Mouse (Mus musculus): Measurements from ENCODE around the gene Mybpc2.

Mybpc2 gene

DNA sequence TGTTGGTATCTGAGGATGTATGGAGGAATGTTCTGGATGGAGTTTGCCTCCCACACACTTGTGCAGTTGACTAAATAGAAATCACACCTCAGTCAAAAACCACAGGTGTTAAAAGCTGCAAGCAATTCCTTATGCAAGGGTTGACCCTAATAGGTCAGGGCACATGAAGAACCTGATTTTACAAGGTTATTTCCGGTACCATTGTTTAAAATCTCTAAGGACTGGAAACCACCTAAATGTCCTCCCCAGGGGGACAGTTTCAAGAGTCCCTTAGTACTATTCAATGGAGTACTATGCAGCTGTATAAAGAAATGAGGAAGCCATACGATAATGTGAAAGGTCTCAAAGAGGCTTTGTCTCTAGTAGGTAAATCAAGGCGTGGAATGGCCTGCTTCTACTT lies 21.8 kb upstream of the Mybpc2 start:
- DNase-seq (ENCODE audit: low spot score) = no peak

DNA sequence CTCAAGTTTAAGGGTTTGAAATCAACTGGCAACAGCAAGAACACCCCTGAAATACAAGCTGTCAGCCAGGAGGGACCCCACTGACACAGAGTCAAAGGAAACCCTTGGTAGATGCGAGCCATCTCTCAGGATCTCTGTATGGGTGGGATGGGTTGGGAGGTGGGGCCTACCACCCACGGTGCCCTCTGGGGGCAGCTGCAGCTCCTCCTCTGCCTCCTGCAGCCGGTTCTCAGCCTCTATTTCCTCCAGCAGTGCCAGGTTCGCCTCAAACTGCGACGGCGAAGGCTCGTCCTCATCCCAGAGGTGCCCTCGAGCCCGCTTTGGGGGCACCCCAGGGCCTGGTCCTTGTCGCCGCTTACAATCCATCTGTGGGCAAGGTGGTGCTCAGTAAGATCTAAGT lies 18.6 kb upstream of the Mybpc2 start:
- no peak for DNase-seq (ENCODE audit: low spot score)

DNA sequence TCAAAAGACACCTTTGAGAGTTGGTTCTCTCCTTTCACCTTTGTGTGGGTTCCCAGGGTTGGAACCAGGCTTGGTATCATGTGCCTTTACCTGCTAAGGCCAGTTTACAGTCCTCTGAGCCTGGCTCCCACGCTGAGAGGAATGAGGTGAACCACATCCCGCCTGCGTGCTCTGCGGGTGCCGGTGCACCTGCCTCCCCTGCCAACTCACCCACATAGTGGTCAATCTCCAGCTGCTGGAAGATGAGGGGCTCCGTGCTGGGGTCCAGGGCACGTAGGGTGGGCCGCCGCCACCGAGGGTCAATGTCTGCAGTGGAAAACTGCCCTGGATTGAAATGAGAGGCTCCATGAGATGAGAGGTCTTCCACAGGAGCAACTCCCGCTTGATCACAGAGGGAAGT lies 18.1 kb upstream of the Mybpc2 start:
- no peak for DNase-seq (ENCODE audit: low spot score)

GRCm38 (mm10) chr7:44538756-44539624 lies 14.5 kb upstream of the Mybpc2 start:
- DNase-seq (ENCODE audit: low spot score) = no peak

DNA sequence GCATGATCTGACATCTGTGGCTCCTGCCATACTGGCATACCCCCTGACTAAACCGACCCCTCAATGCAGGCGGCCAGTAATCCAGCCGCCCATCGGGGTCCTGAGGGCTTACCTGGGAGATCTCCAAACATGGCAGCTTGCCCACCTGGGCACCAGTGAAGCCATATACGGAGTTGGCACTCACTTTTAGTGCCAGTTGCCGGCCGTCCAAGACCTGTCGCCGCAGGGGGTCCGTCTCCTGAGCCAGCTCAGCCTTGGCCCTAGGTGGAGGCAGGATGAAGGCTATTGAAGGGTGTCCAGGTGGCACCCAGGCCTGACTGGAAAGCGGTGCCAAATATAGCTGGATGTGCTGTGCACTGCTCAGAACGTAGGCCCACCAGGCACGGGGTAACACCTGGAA lies 13.0 kb upstream of the Mybpc2 start:
- DNase-seq (ENCODE audit: low spot score) = no peak

- DNase-seq (ENCODE audit: low spot score) = no peak
These were observed 12.6 kb upstream of the Mybpc2 start for GRCm38 (mm10) chr7:44537009-44537408.

DNA sequence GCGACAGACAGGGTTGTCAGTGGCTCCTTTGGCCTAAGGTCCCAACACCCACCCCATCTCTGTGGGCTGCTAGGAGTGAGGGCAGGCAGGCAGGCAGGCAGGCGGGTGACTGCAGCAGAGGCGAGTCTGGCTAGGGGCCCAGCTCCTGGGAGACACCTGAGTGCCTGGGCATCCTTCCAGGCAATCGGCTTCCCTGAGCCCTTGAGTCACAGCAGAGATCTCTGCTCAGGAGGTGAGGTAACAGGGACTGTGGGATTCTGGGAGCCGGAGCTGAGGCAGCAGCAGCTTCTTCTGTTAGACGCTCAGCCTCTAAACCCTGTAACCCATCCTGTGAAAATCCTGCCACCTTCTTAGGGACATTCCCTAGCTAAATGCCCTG lies 12.1 kb upstream of the Mybpc2 start:
- DNase-seq (ENCODE audit: low spot score) = no peak

DNA sequence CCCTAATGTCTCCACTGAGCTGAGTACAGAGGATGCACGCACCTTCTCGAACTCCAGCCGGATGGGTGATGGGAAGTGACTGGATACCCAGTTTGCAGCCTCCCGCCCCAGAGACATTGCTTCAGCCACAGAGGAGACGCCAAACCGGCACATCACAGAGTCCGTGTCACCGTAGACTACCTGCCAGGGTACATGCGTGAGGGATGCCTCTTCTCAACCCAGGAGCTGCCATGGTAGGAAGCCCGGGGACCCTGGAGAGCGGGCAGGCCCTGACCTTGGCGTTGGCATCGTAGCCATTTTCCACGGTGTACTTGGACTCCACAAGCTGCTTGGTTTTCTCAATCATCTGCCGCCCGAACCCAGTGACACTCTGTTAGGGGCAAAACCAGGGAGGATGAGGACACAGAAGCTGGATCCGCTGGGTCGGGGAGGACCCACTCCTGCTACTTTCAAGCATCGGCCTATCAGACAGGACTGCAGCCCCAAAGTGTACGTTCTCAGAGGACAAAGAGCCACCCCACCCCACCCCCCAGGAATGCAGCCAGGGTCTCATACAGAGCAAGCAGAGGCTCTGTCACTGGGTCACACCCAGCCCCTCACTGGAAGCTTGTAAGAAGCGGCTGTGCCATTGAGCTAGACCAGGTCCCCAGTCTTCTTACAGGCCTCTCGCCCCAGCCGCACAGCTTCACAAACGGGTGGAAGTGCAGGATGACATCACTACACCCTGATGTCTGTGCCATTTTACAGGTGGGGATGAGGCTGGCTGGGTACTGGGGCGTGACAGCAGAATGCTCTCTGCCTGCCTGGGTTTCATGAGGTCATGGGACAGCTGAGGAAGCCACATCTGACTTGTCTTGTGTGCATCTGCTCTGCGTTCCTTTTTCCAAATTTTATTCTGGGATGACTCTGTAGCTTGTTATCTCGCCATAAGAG lies 11.5 kb upstream of the Mybpc2 start:
- DNase-seq (ENCODE audit: low spot score) = no peak

GRCm38 (mm10) chr7:44534656-44535441 lies 10.4 kb upstream of the Mybpc2 start:
- no peak for DNase-seq (ENCODE audit: low spot score)

- no peak for DNase-seq (ENCODE audit: low spot score)
These were observed 9.8 kb upstream of the Mybpc2 start for GRCm38 (mm10) chr7:44534242-44534641.

- no peak for DNase-seq (ENCODE audit: low spot score)
These were observed 9.2 kb upstream of the Mybpc2 start for GRCm38 (mm10) chr7:44533746-44534045.

- DNase-seq (ENCODE audit: low spot score) = no peak
These were observed 8.7 kb upstream of the Mybpc2 start for GRCm38 (mm10) chr7:44532918-44533745.

- DNase-seq (ENCODE audit: low spot score) = no peak
These were observed 7.7 kb upstream of the Mybpc2 start, which contains the start of gene Spib for GRCm38 (mm10) chr7:44531946-44532732. Spib (minus strand) TSS chr7:44532071.

DNA sequence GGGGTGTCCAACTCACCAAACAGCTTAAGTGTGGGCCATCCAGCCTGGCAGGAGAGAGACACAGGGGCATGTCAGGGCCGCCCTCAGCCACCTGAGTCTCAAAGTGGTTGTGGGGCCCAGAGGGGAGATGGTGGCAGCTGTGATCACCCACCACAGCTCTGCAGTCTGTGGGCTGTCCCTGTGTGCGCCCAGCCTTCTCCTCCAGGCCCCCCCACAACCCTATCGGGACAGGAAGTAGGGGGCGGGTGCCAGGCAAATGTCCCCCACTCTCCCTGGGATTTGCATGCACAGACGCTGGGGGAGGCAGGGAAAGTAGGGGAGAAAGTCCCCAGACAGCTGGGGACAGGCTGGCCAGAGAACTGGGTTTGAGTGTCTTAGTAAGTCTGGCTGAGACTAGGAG lies 6.8 kb upstream of the Mybpc2 start:
- DNase-seq (ENCODE audit: low spot score) = no peak

GRCm38 (mm10) chr7:44530507-44530906 lies 6.1 kb upstream of the Mybpc2 start:
- DNase-seq (ENCODE audit: low spot score) = no peak

- no peak for DNase-seq (ENCODE audit: low spot score)
These were observed 5.1 kb upstream of the Mybpc2 start for GRCm38 (mm10) chr7:44529518-44529917.

GRCm38 (mm10) chr7:44527483-44528398 lies 3.3 kb upstream of the Mybpc2 start:
- peak; percentile 75 for DNase-seq (ENCODE audit: low spot score)

DNA sequence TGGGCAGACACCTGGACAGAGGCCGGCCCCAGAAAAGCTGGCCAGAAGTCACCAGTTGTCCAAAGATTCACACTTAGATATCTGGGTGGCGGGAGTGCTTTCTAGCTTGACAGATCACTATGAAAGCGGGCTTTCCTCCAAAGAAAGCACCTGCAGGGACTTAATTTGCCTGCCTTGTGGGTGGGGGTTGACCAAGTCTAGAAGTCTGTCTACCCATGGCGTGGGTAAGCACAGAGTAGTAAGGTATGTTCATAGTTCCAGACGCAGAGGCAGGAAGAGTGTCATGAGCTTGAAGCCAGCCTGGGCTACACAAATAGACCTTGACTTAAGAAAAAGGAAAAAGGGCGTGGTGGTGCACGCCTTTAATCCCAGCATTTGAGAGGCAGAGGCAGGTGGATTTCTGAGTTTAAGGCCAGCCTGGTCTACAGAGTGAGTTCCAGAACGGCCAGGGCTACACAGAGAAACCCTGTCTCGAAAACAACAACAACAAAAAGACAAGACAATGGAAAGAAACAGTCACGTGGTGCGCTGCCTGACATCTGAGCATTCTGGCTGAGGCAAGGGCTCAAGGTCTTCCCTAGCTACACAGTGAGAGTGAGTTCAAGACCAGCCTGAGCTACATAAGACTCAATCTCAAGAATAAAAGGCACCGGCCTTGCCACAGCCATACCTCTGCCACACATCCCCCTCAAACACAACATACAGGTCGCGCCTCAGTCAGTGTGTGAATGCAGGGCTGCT lies 2.1 kb upstream of the Mybpc2 start:
- DNase-seq (ENCODE audit: low spot score) = no peak

Measured in c-Kit-positive CD71-positive TER-119-positive erythroid progenitor cells, embryonic 14.5 days (primary cell).